Mouse (Mus musculus) lung, postnatal 4 days (tissue): ENCODE measurements at regions not wholly inside any gene's neighbourhood (a gene's known extent, or its start where the extent isn't known, plus 50 kb on each side); places are given as distances from the start of the nearest gene placed in this dataset.

Experiments
- DNase-seq, 2 experiments: peaks; one replicate each; pipeline ENCODE4 v3.0.0; 2021

DNA sequence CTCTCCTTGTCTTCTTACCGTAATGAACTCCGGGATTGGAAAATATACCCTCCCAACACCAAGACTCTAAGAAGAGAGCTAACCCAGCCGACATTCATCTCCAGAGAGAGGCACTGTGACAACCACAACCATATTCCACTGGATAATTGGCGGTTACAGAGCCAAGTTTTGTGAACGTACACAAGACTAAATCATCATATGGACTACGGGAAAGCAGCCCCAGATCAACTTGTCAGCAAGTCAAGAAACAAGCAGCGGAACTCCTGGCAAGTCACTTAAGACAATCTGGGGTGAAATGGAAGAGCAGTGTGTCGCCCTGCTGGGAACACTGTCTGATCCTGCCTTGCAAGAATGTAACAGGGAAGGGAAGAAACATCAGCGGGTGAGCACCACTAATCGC, 52.6 kb upstream of the Bach2 start:
- no peak for DNase-seq

DNA sequence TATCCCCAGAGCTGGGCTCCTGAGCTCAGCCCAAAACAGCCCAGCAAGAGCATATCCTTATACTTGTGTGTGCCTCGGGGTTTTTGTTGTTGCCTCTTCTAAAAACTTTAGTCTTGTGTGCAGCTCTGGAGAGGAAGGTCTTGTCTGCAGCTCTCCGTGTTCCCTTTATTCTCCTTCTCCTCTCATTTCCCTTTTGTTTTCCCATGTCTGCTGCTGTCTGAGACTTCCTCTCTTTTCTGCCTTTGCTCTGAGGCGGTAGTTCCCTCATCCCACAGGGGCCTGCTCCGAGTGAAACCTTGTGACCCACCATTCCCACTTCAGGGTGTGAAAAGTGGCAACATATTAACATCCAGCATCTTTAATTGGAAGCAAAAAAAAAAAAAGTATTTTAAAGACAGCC, 51.5 kb upstream of the Bach2 start:
- DNase-seq: no peak

DNA sequence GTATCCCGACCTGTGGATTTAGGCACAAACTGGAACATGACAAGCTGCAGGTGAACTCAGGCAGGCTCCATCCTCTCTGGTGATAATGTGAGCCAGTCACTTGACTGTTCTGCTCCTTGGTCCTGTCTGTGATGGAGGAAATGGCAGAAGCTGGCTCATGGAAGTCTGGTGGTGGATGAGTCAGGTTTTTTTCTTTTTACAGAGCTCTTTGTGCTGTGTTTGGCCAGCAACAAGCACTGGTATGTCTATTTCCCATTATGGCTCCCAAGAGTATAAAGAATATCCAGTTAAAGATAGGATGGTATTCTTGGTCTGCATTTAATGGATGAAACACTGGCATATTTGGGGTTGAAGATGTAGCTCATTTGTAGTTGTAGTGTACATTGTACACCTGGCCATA, 50.5 kb upstream of the Bach2 start:
- no peak for DNase-seq

DNA sequence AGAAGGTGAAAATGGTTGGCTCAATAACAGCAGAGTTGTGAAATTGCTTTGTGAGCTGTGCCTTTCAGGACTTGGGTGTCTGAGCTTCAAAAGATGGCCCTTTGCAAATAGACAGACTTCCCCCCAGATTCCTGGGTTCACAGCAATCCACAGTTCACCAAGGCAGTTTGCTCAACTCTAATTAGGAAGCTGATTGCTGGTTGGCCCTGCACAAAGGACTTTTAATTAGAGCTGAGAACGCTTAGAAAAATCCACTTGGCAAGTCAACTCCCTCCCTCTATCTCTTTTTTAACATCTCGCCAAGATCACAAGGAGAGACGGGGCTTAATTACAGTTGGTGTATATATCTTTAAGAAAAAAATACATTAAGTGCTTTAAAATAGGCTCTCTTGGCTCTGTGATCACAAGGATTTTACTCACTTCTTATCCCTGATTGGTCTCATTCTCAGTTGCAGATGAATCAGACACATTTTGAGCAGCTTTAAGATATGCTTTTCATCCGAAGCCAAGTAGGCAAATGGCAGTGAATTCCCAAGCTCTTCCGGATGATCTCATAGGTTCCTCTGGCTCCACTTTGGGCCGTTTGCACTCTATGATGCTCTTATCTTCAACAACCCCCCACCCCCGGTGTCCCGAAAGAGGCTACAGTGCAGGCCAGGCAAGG, 49.7 kb upstream of the Bach2 start:
- DNase-seq: no peak
